Mouse (Mus musculus): ENCODE measurements at regions not wholly inside any gene's neighbourhood (a gene's known extent, or its start where the extent isn't known, plus 50 kb on each side); places are given as distances from the start of the nearest gene placed in this dataset.

DNA sequence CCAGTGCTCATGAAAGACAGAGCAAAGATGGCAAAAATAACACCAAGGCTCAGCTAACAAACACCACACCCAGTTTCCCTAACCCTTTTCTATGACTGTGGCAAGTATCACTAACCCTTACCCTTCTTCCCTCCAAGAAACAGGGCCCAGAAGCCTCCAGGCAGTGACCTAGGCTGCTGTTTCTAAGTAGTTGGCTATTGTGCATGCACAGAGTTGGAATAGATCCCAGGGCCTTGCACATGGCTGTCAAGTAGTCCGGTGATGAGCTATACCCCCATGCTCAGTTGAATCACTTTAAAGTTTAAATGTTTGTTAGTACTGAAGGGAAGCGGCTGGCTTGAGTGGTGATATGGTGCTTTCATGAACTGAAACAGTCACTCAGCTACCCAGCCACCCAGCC is 53.9 kb upstream of the Arntl start:
- Histone ChIP-seq H3K4me2 (replicated peaks; ENCODE audit: low read depth, low read length) (no peak overlapping the region), H3K9ac (ENCODE audit: low read depth, low read length) (no peak overlapping the region), H3K27me3 (ENCODE audit: control insufficient read depth, insufficient read depth, low read length) (no peaks in the 10 kb centered on the region), H3K9me3 (ENCODE audit: control insufficient read depth, low read length) (no peaks in the 10 kb centered on the region), H3K4me3 (ENCODE audit: low read depth, low read length) (no peak overlapping the region), H3K27ac (ENCODE audit: low read depth, low read length) (no peak overlapping the region), H3K36me3 (ENCODE audit: control insufficient read depth, insufficient read depth, low read length) (no peaks in the 10 kb centered on the region), H3K4me1 (replicated peaks; ENCODE audit: control insufficient read depth, insufficient read depth, low read length) (no peaks in the 10 kb centered on the region)
- WGBS: 98% methylated on average over 2 of the region's 2 CpGs
- DNase-seq (ENCODE audit: low spot score) (no peak), ATAC-seq (ENCODE audit: low FRiP score) (no peak)

DNA sequence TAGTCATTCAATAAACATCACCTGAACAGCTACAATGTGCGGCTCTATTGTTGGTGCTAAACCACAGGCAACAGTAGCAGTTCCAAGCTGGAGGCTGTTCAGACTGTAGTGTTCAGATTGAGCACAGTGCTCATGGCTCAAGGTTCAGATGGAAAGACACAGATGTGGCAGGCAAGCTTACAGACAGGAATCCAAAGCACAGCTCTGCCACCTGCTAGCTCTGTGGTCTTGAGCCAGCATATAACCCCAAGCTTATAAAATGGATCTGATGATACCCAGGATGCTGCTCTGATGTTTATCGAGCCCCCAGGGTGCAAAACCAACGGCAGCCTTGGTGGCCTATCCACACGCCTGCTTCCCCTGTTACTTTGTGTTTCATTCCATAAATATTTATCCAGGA is 53.2 kb upstream of the Arntl start:
- DNase-seq (ENCODE audit: low spot score) (no peak), ATAC-seq (ENCODE audit: low FRiP score) (no peak)
- Histone ChIP-seq H3K4me2 (replicated peaks; ENCODE audit: low read depth, low read length) (no peak overlapping the region), H3K36me3 (ENCODE audit: control insufficient read depth, insufficient read depth, low read length) (no peaks in the 10 kb centered on the region), H3K27ac (ENCODE audit: low read depth, low read length) (no peak overlapping the region), H3K4me1 (replicated peaks; ENCODE audit: control insufficient read depth, insufficient read depth, low read length) (no peaks in the 10 kb centered on the region), H3K9me3 (ENCODE audit: control insufficient read depth, low read length) (no peaks in the 10 kb centered on the region), H3K4me3 (ENCODE audit: low read depth, low read length) (no peak overlapping the region), H3K9ac (ENCODE audit: low read depth, low read length) (no peak overlapping the region), H3K27me3 (ENCODE audit: control insufficient read depth, insufficient read depth, low read length) (no peaks in the 10 kb centered on the region)
- WGBS: 86% methylated on average over 4 of the region's 4 CpGs

DNA sequence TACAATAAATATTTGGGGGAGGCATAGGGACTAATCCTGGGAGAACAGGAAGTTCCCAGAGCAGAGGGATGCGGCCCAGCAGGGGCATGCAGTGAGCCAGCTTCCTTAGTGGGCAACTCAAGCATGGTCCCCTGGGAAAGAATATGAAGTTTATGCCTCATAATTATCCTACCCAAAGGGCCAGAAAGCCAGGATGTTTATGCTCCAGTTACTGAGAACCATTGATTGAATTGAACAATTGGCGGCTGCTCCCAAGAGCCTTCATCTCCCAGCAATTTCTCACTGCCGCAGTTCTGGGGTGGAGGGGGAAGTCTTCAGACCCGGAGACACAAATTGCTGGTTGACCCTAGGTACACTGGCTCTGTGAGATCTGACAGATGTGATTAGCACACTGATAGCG is 50.9 kb upstream of the Arntl start:
- ATAC-seq (ENCODE audit: low FRiP score): no peak
- no peak overlapping the region for H3K4me2 ChIP-seq (replicated peaks; ENCODE audit: low read depth, low read length)
- 61% methylated on average over 5 of the region's 5 CpGs for WGBS

DNA sequence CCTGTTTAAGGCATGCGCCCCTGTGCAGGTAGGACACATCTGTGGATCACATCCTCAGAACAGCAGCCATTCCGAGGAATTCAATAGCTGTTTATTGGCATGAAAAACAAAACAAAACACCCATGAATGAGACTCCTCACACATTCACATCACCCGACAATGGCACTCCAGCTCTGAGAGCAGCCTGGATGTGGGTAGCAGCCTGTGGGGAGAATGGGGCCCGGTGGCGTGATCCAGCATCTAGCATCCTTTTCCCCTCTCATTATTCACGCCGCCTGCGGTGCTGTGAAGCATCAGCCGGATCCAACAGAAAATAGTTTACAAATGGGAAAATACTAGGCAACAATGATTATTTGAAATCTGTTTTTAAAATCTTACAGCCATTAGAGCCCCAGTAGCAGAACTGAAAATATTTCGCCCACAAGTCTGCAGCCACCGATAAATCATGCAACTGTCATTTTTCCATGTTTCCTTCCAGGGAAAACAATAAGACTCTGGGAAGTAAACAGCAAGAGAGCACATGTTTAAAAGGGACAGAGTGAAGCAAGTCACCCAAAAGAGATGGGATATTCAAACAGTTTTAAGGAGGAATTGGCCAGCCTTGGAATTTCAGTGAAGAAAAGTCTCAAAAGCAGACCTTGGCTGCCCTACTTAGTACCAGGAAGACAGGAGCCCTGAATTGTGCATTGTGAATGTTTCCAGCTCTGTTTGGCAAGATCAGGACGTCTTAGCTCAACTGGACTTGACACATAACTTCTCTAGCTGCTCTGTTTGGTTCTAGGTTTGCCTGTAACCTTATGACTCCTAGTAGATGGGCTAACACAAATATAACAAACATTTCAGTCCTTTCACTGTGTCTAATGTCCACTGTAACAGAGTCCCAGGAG is 50.2 kb upstream of the Arntl start:
- DNase-seq (ENCODE audit: low spot score): no peak
- H3K9me3 ChIP-seq (ENCODE audit: control insufficient read depth, low read length): no peaks in the 10 kb centered on the region
- no peaks in the 10 kb centered on the region for H3K36me3 ChIP-seq (ENCODE audit: control insufficient read depth, insufficient read depth, low read length)
- no peak overlapping the region for H3K4me2 ChIP-seq (replicated peaks; ENCODE audit: low read depth, low read length)
- H3K27me3 ChIP-seq (ENCODE audit: control insufficient read depth, insufficient read depth, low read length): no peaks in the 10 kb centered on the region
- no peak overlapping the region for H3K27ac ChIP-seq (ENCODE audit: low read depth, low read length)
- no peak overlapping the region for H3K9ac ChIP-seq (ENCODE audit: low read depth, low read length)
- WGBS: 70% methylated on average over 12 of the region's 12 CpGs
- no peak overlapping the region for H3K4me3 ChIP-seq (ENCODE audit: low read depth, low read length)
- ATAC-seq (ENCODE audit: low FRiP score): no peak
- no peaks in the 10 kb centered on the region for H3K4me1 ChIP-seq (replicated peaks; ENCODE audit: control insufficient read depth, insufficient read depth, low read length)

More for the DNA sequence above, 50.9 kb upstream of the Arntl start:
- no peaks in the 10 kb centered on the region for H3K27me3 ChIP-seq (ENCODE audit: control insufficient read depth, insufficient read depth, low read length)
- no peaks in the 10 kb centered on the region for H3K4me1 ChIP-seq (replicated peaks; ENCODE audit: control insufficient read depth, insufficient read depth, low read length)
- no peaks in the 10 kb centered on the region for H3K36me3 ChIP-seq (ENCODE audit: control insufficient read depth, insufficient read depth, low read length)
- no peak overlapping the region for H3K27ac ChIP-seq (ENCODE audit: low read depth, low read length)
- H3K4me3 ChIP-seq (ENCODE audit: low read depth, low read length): no peak overlapping the region
- DNase-seq (ENCODE audit: low spot score): no peak
- no peaks in the 10 kb centered on the region for H3K9me3 ChIP-seq (ENCODE audit: control insufficient read depth, low read length)
- no peak overlapping the region for H3K9ac ChIP-seq (ENCODE audit: low read depth, low read length)
